Mouse (Mus musculus): Measurements from ENCODE around the gene Fgfrl1. TPM values are rescaled to one million over a fixed set of nuclear protein-coding genes. Genes with fewer than 3 reads are reported as not detected.

The Fgfrl1 gene
- polyA plus RNA-seq, 1 experiment from 2014 or later: 29.4 TPM

GRCm38 (mm10) chr5:108655381-108655780 lies 36.8 kb upstream of the Fgfrl1 start:
- Histone ChIP-seq H3K4me3 (no peak overlapping the region), H3K9ac (no peak overlapping the region), H3K4me2 (replicated peaks) (no peak overlapping the region), H3K27ac (no peak overlapping the region), H3K9me3 (replicated peaks) (no peaks in the 10 kb centered on the region), H3K4me1 (peaks cover 14% of the 10 kb centered on the region), H3K27me3 (no peaks in the 10 kb centered on the region), H3K36me3 (peaks cover 59% of the 10 kb centered on the region)
- ATAC-seq (ENCODE audit: low FRiP score): no peak
- WGBS: 98% methylated on average over 9 of the region's 9 CpGs

- peaks cover 52% of the 10 kb centered on the region for H3K36me3 ChIP-seq
- no peaks in the 10 kb centered on the region for H3K9me3 ChIP-seq (replicated peaks)
- WGBS: 91% methylated on average over 15 of the region's 15 CpGs
Measured at GRCm38 (mm10) chr5:108655891-108656650, 36.1 kb upstream of the Fgfrl1 start.

GRCm38 (mm10) chr5:108657406-108657805 lies 34.8 kb upstream of the Fgfrl1 start:
- no peak overlapping the region for H3K27ac ChIP-seq
- H3K4me3 ChIP-seq: no peak overlapping the region
- H3K9me3 ChIP-seq (replicated peaks): no peaks in the 10 kb centered on the region
- no peaks in the 10 kb centered on the region for H3K27me3 ChIP-seq
- ATAC-seq (ENCODE audit: low FRiP score): no peak
- H3K36me3 ChIP-seq: peaks cover 45% of the 10 kb centered on the region
- H3K9ac ChIP-seq: no peak overlapping the region
- H3K4me2 ChIP-seq (replicated peaks): no peak overlapping the region
- whole genome bisulfite sequencing: 80% methylated on average over 5 of the region's 5 CpGs
- H3K4me1 ChIP-seq: peaks cover 14% of the 10 kb centered on the region

More at GRCm38 (mm10) chr5:108655891-108656650, 36.1 kb upstream of the Fgfrl1 start:
- ATAC-seq (ENCODE audit: low FRiP score): no peak
- Histone ChIP-seq H3K4me1 (peaks cover 14% of the 10 kb centered on the region), H3K27me3 (no peaks in the 10 kb centered on the region), H3K27ac (no peak overlapping the region), H3K4me2 (replicated peaks) (no peak overlapping the region), H3K9ac (no peak overlapping the region), H3K4me3 (no peak overlapping the region)

GRCm38 (mm10) chr5:108658611-108659010 lies 33.6 kb upstream of the Fgfrl1 start:
- H3K9ac ChIP-seq: 0 out of 2 replicates have a peak overlapping the region, but pooled peaks have one; percentile 5
- WGBS: 71% methylated on average over 1 of the region's 1 CpGs
- H3K4me1 ChIP-seq: peaks cover 14% of the 10 kb centered on the region
- no peaks in the 10 kb centered on the region for H3K9me3 ChIP-seq (replicated peaks)
- no peaks in the 10 kb centered on the region for H3K27me3 ChIP-seq
- H3K4me3 ChIP-seq: no peak overlapping the region
- H3K4me2 ChIP-seq (replicated peaks): no peak overlapping the region
- no peak for ATAC-seq (ENCODE audit: low FRiP score)
- no peak overlapping the region for H3K27ac ChIP-seq
- peaks cover 33% of the 10 kb centered on the region for H3K36me3 ChIP-seq

GRCm38 (mm10) chr5:108659698-108660631 lies 32.2 kb upstream of the Fgfrl1 start, which contains the start of gene Idua:
Gene Idua, plus strand, starts transcription at chr5:108660331.
- WGBS: 12% methylated on average over 24 of the region's 24 CpGs
- Histone ChIP-seq H3K36me3 (peaks cover 20% of the 10 kb centered on the region), H3K4me1 (peaks cover 14% of the 10 kb centered on the region), H3K9me3 (replicated peaks) (no peaks in the 10 kb centered on the region), H3K4me3 (peak within 1 kb of the TSS; percentile 86), H3K27me3 (no peaks in the 10 kb centered on the region), H3K27ac (peak within 1 kb of the TSS; percentile 66), H3K9ac (peak within 1 kb of the TSS; percentile 92), H3K4me2 (replicated peaks) (peak within 1 kb of the TSS; percentile 87)
- ATAC-seq (ENCODE audit: low FRiP score): peak; percentile 77

GRCm38 (mm10) chr5:108660632-108661268 lies 31.4 kb upstream of the Fgfrl1 start:
- WGBS: 14% methylated on average over 36 of the region's 36 CpGs
- no peaks in the 10 kb centered on the region for H3K27me3 ChIP-seq
- H3K9me3 ChIP-seq (replicated peaks): no peaks in the 10 kb centered on the region
- peak overlapping the region; percentile 92 for H3K9ac ChIP-seq
- peak overlapping the region; percentile 87 for H3K4me2 ChIP-seq (replicated peaks)
- peak overlapping the region; percentile 86 for H3K4me3 ChIP-seq
- peaks cover 14% of the 10 kb centered on the region for H3K4me1 ChIP-seq
- peaks cover 12% of the 10 kb centered on the region; the same call in 1 of the 2 replicates for H3K36me3 ChIP-seq
- H3K27ac ChIP-seq: peak overlapping the region; percentile 66
- peak; percentile 99 for ATAC-seq (ENCODE audit: low FRiP score)

GRCm38 (mm10) chr5:108662772-108663171 lies 29.4 kb upstream of the Fgfrl1 start:
- 87% methylated on average over 4 of the region's 4 CpGs for WGBS
- Histone ChIP-seq H3K36me3 (no peaks in the 10 kb centered on the region), H3K9me3 (replicated peaks) (no peaks in the 10 kb centered on the region), H3K4me2 (replicated peaks) (no peak overlapping the region), H3K27me3 (no peaks in the 10 kb centered on the region), H3K9ac (no peak overlapping the region), H3K4me3 (no peak overlapping the region), H3K4me1 (peaks cover 14% of the 10 kb centered on the region), H3K27ac (no peak overlapping the region)
- no peak for ATAC-seq (ENCODE audit: low FRiP score)

GRCm38 (mm10) chr5:108665066-108665465 lies 27.1 kb upstream of the Fgfrl1 start:
- no peak overlapping the region for H3K9ac ChIP-seq
- no peaks in the 10 kb centered on the region for H3K27me3 ChIP-seq
- H3K36me3 ChIP-seq: no peaks in the 10 kb centered on the region
- ATAC-seq (ENCODE audit: low FRiP score): no peak
- H3K9me3 ChIP-seq (replicated peaks): no peaks in the 10 kb centered on the region
- H3K4me3 ChIP-seq: no peak overlapping the region
- no peak overlapping the region for H3K27ac ChIP-seq
- peaks cover 12% of the 10 kb centered on the region for H3K4me1 ChIP-seq
- WGBS: 53% methylated on average over 3 of the region's 3 CpGs
- H3K4me2 ChIP-seq (replicated peaks): no peak overlapping the region

GRCm38 (mm10) chr5:108667370-108667769 lies 24.8 kb upstream of the Fgfrl1 start:
- Histone ChIP-seq H3K36me3 (peaks cover 11% of the 10 kb centered on the region), H3K27ac (no peak overlapping the region), H3K4me1 (peaks cover 15% of the 10 kb centered on the region), H3K4me3 (no peak overlapping the region), H3K9me3 (replicated peaks) (no peaks in the 10 kb centered on the region), H3K9ac (no peak overlapping the region), H3K27me3 (no peaks in the 10 kb centered on the region), H3K4me2 (replicated peaks) (no peak overlapping the region)
- WGBS: 80% methylated on average over 2 of the region's 2 CpGs
- ATAC-seq (ENCODE audit: low FRiP score): no peak

- ATAC-seq (ENCODE audit: low FRiP score): no peak
- peak overlapping the region; percentile 85; the same call in 1 of the 2 replicates for H3K27ac ChIP-seq
- WGBS: 12% methylated on average over 3 of the region's 3 CpGs
Measured at GRCm38 (mm10) chr5:108668387-108668932, 23.7 kb upstream of the Fgfrl1 start.

GRCm38 (mm10) chr5:108668977-108669936 lies 22.9 kb upstream of the Fgfrl1 start, which contains the start of gene Dgkq:
Gene Dgkq, minus strand, starts transcription at chr5:108669672.
- peak within 1 kb of the TSS; percentile 85 for H3K27ac ChIP-seq
- no peaks in the 10 kb centered on the region for H3K27me3 ChIP-seq
- H3K36me3 ChIP-seq: peaks cover 16% of the 10 kb centered on the region
- no peaks in the 10 kb centered on the region for H3K9me3 ChIP-seq (replicated peaks)
- peak; percentile 81 for ATAC-seq (ENCODE audit: low FRiP score)
- peak within 1 kb of the TSS; percentile 68 for H3K9ac ChIP-seq
- peak within 1 kb of the TSS; percentile 47 for H3K4me3 ChIP-seq
- peak within 1 kb of the TSS; percentile 77 for H3K4me2 ChIP-seq (replicated peaks)
- 8% methylated on average over 43 of the region's 43 CpGs for WGBS
- H3K4me1 ChIP-seq: peaks cover 15% of the 10 kb centered on the region

More at GRCm38 (mm10) chr5:108668387-108668932, 23.7 kb upstream of the Fgfrl1 start:
- Histone ChIP-seq H3K27me3 (no peaks in the 10 kb centered on the region), H3K4me2 (replicated peaks) (peak overlapping the region; percentile 77), H3K9me3 (replicated peaks) (no peaks in the 10 kb centered on the region), H3K4me3 (peak overlapping the region; percentile 47), H3K36me3 (peaks cover 16% of the 10 kb centered on the region), H3K9ac (peak overlapping the region; percentile 68), H3K4me1 (peaks cover 15% of the 10 kb centered on the region)

All from hindbrain, embryonic 12.5 days (tissue).